Mouse (Mus musculus) urinary bladder, postnatal 36 days (tissue): ENCODE results near the gene Gm37240.
"Not testable (repeated sequence)": the region's sequence is repeated elsewhere in the genome, so short reads cannot be mapped to it uniquely, and the experiment has no call there.

Source experiments
- DNase-seq, 2 experiments: peaks; one replicate each; pipeline ENCODE4 v3.0.0; 2022; ENCODE audit warnings: low spot score in 2 of 2, mixed read lengths in 1 of 2

The Gm37240 gene

DNA sequence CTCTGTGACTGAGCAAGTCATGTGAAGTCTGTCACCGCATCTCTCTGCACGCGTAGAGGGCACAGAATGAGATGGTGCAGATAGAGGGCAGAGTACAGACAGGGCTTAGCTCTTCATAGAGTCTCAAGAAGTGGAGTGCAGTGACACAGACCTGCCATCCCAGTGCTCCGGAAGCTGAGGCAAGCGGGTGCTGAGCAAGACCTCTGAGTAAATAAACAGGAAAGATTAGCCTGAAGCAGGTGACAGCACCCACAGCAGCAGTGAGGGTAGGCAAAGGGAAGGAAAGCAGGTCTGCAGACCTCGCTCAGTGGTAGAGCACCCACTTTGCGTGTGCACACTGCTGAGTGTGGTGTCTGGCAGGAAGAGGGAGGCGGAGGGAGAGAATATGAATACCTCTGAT lies 1205.6 kb downstream of the Gm37240 start:
- DNase-seq: no peak

- DNase-seq: no peak
Measured at GRCm38 (mm10) chr3:84680062-84680461, 1207.3 kb downstream of the Gm37240 start.

DNA sequence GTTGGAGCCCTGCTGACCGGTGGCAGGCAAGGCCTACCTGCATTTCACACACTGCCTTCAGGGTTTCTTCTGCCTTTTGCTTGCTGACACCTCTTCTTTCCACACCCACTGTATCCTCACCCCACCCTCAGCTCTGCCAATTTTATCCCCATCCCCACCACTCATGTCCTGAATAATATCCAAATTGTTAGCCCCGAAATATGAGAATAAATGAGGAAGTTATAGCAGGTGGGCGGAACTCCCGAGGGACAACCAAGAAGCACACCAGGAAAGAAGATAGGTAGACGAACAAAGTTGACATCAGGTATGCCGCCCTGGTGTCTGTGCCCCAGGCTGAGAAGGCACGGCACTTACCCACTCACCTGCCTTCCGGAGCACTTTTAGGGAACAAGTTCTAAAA lies 1207.8 kb downstream of the Gm37240 start:
- no peak for DNase-seq

- no peak for DNase-seq
Measured at GRCm38 (mm10) chr3:84678891-84679290, 1208.4 kb downstream of the Gm37240 start.

DNA sequence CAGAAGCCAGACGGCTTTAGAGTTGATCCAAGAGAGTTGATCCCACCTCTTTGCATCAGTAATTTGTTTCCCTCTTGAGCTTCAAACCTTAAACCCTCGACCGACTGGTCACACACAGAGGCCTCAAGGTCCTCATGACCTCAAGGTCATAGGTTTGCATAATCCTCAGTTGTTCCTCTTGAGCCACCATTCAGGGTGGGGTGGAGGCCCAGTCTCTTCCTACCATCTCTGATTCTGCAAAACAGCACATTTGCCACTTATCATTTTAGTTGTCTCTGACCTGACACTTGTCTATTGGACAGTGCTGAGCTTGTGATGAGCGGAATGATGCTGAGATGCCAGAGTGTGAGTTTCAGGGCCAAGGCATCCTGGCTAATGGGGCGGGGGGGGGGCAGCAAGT lies 1211.6 kb downstream of the Gm37240 start:
- DNase-seq: no peak

DNA sequence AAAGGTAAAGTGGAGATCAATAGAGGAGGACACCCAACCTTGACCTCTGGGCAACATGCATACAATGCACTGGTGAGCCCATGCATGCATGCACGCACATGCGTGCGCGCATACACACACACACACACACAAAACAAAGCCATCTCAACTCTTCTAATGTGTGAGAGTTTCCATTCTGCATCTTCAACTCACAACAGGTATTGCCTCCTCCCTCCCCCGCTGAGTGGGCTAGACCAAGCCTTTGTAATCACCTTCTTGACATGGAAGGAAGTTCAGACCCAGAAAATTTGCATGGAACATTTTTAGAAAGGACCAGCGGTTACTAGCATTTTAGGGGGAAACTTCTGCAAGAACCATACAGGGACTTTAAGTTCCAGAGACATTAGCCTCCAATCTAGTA lies 1213.8 kb downstream of the Gm37240 start:
- DNase-seq: no peak

DNA sequence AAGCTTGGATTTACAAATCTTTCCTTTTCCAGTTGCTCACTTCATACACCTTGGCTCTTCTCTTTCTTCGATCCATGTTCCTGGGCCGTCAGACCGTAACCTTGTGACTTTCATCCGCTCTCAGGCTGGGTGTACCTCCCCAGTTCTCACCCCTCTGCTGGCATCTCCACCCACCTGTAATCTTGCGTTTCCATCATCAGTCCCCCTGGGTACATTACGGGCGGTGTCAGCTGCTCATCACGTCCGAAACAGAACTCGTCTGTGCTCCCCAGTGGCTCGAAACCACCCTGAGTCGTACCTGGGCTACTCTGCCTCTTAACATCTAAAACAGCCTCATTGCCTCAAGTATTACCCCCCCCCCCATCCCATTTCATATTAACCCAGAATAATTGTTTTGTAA lies 1215.2 kb downstream of the Gm37240 start:
- no peak for DNase-seq

DNA sequence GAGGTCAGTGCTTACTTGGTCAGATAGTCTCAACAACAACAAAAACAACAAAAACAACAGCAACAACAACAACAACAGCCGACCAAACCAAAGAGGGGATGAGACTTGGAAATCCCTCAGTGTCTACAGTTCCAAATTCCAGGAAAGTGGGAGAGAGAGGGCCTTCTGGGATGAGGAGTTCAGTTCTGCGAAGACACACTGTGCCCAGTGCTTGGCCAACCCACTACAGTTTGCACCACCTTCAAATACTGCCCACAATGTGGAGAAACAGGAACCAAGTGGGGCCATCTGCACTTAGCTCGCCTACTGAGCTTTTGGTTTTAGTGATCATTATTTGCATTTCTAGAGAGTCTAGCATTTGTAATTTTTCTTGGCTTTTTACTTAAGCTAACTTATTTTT lies 1218.4 kb downstream of the Gm37240 start:
- DNase-seq: no peak

DNA sequence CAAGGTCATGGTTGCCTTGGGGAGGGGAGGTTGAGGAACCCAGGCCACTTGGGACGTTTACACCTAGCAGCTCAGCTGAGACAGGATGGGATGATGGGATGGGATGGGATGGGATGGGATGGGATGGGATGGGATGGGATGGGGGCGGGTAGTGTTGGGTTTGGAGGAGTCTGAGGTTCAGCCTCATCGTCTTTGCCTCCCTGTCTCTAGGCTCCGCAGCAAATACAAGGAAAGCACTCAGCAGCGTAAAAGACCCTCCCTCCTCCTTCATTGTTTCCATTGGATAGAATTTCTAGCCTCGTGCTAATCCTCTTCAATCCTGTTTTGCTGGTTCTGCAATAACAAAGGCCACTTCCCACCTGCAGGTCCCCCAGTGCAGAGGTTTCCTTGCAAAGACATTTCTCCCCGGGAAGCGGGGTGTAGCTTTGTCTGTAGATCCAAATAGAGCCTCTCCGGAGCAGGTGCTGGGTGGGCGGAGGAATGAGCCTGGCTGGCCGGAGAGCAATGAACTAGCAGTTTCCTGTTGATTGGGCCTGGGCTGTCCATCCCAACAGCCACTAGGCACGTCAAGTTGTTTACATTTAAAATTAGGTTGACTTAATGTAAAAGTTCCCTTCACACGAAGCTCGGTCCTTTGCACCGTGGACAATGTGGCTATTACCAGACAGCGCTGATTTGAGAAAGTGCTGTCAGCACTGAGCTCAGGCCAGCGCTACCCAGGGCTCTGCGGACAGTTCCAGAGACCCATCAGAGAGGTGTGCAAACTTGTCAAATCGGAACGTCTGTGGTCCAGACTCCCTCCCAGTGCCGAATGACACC lies 1221.9 kb downstream of the Gm37240 start:
- DNase-seq: no peak

DNA sequence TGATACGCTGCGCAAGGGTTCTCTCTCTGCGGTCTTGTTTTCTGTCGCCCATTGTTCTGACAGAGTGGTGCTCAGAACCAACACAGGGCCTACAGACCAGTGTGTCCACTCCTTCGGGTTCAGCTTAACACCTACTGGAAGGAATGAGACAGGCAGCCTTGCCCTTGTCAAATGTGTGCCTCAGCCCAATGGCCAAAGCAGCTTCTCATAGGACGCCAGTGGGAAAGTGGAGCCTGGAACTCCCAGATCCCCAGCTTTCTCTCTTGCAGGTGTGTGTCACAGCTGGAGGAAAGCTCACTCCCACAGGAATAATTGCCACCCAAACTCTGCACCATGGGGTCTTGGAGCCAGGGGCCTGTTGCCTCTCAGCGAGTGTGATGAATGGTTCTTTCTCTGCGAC lies 1222.6 kb downstream of the Gm37240 start:
- DNase-seq: no peak

DNA sequence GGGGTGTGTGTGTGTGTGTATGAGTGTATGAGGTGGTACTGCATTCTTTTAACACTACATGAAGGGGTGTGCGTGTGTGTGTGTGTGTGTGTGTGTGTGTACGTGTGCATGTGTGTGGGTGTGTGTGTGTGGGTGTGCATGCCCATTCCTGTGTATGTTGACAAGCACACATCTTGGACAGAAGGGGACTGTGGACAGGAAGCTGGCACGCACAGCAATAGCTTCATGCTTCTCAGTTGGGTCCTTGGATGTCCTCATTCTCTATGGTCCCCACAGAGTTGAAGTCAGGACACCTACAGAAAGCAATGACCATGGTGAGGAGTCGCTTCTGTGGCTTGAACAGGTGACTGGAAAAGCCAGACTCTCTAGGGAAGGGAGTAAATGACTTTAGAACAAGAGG lies 1223.5 kb downstream of the Gm37240 start:
- DNase-seq: no peak

GRCm38 (mm10) chr3:84663079-84663478 lies 1224.2 kb downstream of the Gm37240 start:
- no peak for DNase-seq

DNA sequence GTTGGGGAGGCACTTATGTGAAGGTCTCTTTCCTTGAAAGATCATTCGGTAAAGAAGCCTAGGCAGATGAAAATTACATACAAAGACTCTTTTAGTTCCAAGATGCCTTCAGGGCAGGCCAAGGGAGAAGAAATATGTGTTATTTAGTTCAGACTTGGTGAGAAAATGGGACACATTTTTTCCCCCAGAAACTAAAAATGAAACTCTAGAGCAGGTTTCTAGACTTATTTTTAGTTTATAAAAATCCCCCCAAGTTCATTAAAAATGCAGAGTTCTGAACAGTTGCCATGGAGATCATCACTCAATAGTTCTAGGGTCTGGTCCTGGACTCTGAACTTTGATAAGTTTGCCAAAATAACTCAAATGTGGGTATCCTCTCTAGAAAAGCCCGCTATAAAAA lies 1226.9 kb downstream of the Gm37240 start:
- no peak for DNase-seq

DNA sequence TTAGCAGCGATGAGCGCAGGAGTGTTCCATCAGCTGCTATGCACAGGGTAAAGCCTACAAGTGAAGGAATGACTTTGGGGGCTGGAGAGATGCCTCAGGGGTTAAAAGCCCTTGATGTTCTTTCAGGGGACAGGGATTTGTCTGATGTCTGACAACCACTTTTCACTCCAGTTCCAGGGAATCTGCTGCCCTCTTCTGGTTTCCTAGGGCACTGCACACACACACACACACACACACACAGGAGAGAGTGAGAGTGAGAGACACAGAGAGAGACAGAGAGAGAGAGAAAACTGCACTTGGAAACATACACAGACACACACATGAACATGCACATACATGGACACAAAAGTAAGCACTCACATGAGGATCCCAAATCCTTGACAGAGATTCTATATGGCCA lies 1228.4 kb downstream of the Gm37240 start:
- no peak for DNase-seq

DNA sequence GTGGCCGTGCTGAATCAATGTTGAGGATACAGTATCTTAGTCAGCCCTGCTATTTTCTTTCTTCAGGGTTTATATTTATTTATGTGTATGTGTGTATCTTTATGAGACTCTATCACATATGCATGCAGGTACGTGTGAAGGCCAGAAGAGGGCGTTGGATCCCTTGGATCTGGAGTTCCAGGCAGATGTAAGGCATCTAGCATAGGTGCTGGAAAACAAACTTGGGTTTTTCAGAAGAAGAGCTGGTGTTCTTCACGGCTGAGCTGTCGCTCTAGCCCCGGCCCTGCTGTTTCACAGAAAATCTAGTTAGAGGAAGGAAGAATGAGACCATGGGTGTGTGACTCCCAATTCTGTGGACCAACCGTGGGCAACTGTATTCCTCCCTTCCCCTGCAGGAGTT lies 1229.3 kb downstream of the Gm37240 start:
- no peak for DNase-seq

GRCm38 (mm10) chr3:84657240-84657639 lies 1230.1 kb downstream of the Gm37240 start:
- DNase-seq: no peak

GRCm38 (mm10) chr3:84655785-84656150 lies 1231.5 kb downstream of the Gm37240 start:
- DNase-seq: not testable (repeated sequence)

DNA sequence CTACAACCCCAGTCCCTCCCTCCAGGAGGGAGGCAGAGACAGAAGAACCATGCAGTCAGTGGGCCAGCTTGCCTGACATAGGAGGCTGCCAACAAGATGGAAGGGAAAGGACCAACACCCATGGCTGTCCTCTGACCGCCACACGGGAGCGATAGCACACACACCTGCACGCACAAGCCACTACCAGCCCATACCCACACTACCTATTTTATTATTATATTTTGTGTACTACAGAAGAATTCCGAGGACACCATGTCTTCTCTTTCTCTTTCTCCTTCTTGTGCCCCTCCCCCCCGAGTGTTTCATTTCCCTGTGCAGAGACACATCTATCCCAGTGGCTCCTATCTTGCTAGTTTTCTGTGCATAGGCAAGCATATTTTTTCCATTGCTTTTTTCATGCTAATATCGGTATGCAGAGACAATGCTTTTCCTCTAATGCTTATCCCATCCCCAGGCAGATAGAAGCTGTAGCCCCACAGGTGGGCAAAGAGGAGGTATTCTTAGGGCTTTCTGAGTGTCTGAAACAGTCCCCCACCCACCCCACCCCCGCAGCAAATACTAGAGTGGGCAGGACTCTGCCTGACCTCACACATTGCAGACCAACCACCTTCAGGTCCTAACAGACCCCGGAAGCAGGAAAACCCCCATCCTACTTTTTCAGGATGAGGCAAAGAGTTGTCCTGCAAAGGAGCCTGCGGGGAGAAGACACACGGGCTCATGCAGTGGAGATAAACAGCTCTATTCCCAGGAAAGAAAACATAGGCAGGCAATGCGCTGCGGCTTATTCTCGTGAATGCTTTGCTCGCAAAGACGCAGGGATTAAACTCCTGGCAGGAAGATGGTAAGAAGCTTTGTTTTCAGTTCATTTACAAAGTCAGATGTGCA lies 1232.2 kb downstream of the Gm37240 start:
- DNase-seq: no peak

DNA sequence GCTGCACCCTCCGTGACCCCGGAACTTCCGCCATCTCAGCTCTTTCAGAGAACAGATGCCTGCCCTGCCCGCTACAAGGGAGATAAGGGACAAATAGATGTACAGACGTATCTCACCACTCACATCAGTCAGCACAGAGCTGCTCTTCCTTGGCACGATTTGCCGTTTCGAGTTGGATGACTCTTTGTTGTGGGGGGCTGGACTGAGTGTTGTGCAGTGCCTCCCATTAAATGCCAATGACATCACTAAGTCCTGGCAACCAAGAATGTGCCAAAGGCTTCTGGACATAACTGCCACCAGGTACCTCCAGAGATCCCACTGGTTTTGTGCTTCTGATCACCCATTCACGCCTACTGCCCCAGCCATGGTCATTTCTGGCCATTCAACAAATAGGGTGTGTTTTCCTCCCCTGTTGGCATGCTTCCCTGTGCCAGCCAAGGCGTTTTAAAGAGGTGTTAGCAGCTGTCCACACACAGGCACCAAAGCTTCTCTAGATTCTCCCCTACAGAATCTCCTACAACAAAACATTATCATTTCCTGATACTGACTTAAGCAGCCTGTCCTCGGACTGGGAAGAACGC lies 1233.0 kb downstream of the Gm37240 start:
- DNase-seq: peak in 1 of 2 experiments; percentile 30

GRCm38 (mm10) chr3:84653557-84654245 lies 1233.6 kb downstream of the Gm37240 start:
- DNase-seq: no peak

DNA sequence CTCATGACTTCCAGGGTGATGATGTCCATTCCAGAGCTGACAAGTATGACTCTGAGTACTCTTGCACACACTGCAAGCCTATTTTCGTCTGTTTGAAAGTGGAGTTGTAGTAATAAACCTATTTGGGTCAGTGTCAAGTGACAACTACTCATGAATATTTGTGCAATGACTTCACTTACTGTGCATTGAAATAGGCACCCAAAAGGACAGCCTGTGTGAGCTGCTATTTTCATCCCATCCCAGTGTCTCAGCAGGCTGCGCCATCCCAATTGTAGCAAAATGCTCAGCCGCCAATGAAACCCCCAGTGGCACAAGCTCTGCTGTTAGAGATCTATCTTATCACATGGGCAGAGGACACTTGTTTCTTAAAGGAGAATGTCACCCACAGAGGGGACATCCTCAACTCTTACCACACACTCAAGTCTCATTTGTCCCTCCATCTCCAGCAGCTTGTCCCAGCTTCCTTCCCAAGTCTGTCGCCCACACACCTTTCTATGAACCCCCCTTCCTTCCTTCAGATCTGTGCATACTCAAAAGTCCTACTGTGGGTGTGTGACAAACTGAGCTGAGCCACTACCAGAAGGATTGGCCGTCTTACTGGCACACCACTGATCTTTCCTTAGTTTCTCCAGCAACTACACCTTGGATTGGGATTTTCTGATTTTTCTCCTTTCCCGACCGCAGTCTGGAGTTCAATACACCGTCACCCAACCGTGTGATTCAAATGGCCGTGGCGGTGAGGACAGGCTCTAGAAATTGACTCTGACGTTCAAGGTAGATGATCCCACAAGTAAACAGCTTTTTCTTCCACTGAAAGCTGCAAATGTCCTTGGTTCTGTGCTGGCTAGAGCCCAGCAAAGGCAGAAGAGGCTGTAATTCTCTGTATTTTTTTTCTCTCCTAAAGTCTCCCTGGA lies 1234.4 kb downstream of the Gm37240 start:
- no peak for DNase-seq
